Mouse (Mus musculus) splenic B cell, adult 2 months (primary cell): ENCODE results near the gene Actn1.

Experiments
- DNase-seq: peaks from one replicate; pipeline ENCODE4 v3.0.0-alpha.2; 2011; ENCODE audit warnings: low read depth, low spot score
- H3K27me3 ChIP-seq: 2 replicates; pipeline ENCODE4 v1.6.1; 2012; ENCODE audit warnings: mild to moderate bottlenecking, low read length, moderate library complexity, mixed read lengths; ENCODE audit not compliant: control insufficient read depth, poor library complexity, insufficient read depth, severe bottlenecking
- H3K36me3 ChIP-seq: 2 replicates; pipeline ENCODE4 v1.6.1; 2012; ENCODE audit warnings: mild to moderate bottlenecking, low read length, moderate library complexity, mixed read lengths; ENCODE audit not compliant: control insufficient read depth, poor library complexity, insufficient read depth, severe bottlenecking

Actn1 gene

GRCm38 (mm10) chr12:80133011-80133545 lies 127.1 kb downstream of the Actn1 start:
- H3K36me3 ChIP-seq: no peaks in the 10 kb centered on the region
- peak; percentile 54 for DNase-seq
- H3K27me3 ChIP-seq: no peaks in the 10 kb centered on the region

- Histone ChIP-seq H3K27me3 (no peaks in the 10 kb centered on the region), H3K36me3 (no peaks in the 10 kb centered on the region; the same call in 1 of the 2 replicates)
- peak; percentile 90 for DNase-seq
Measured at GRCm38 (mm10) chr12:80132250-80133003, 127.7 kb downstream of the Actn1 start.

- peak; percentile 56 for DNase-seq
- H3K27me3 ChIP-seq: no peaks in the 10 kb centered on the region
Measured at GRCm38 (mm10) chr12:80131359-80132249, 128.6 kb downstream of the Actn1 start.

GRCm38 (mm10) chr12:80130558-80131358 lies 129.4 kb downstream of the Actn1 start:
- H3K27me3 ChIP-seq: no peaks in the 10 kb centered on the region
- DNase-seq: peak; percentile 87
- H3K36me3 ChIP-seq: no peaks in the 10 kb centered on the region; the same call in 1 of the 2 replicates

More at GRCm38 (mm10) chr12:80131359-80132249, 128.6 kb downstream of the Actn1 start:
- H3K36me3 ChIP-seq: no peaks in the 10 kb centered on the region; the same call in 1 of the 2 replicates

GRCm38 (mm10) chr12:80129531-80129930 lies 130.6 kb downstream of the Actn1 start:
- DNase-seq: peak; percentile 61
- H3K36me3 ChIP-seq: no peaks in the 10 kb centered on the region; the same call in 1 of the 2 replicates

GRCm38 (mm10) chr12:80127191-80127762 lies 132.9 kb downstream of the Actn1 start:
- no peak for DNase-seq
- no peaks in the 10 kb centered on the region for H3K27me3 ChIP-seq
- H3K36me3 ChIP-seq: peaks cover 3% of the 10 kb centered on the region

More at GRCm38 (mm10) chr12:80129531-80129930, 130.6 kb downstream of the Actn1 start:
- H3K27me3 ChIP-seq: no peaks in the 10 kb centered on the region

GRCm38 (mm10) chr12:80125316-80125715 lies 134.9 kb downstream of the Actn1 start:
- Histone ChIP-seq H3K36me3 (peaks cover 3% of the 10 kb centered on the region), H3K27me3 (no peaks in the 10 kb centered on the region)
- DNase-seq: no peak

GRCm38 (mm10) chr12:80124756-80125155 lies 135.4 kb downstream of the Actn1 start:
- H3K27me3 ChIP-seq: no peaks in the 10 kb centered on the region
- peaks cover 5% of the 10 kb centered on the region for H3K36me3 ChIP-seq
- DNase-seq: no peak

GRCm38 (mm10) chr12:80124211-80124610 lies 136.0 kb downstream of the Actn1 start:
- no peak for DNase-seq
- peaks cover 5% of the 10 kb centered on the region for H3K36me3 ChIP-seq
- H3K27me3 ChIP-seq: no peaks in the 10 kb centered on the region

- no peak for DNase-seq
- H3K36me3 ChIP-seq: peaks cover 5% of the 10 kb centered on the region
- no peaks in the 10 kb centered on the region for H3K27me3 ChIP-seq
Measured at GRCm38 (mm10) chr12:80123227-80123803, 136.9 kb downstream of the Actn1 start.

GRCm38 (mm10) chr12:80121438-80121837 lies 138.7 kb downstream of the Actn1 start:
- Histone ChIP-seq H3K36me3 (peaks cover 5% of the 10 kb centered on the region), H3K27me3 (no peaks in the 10 kb centered on the region)
- no peak for DNase-seq

- Histone ChIP-seq H3K27me3 (no peaks in the 10 kb centered on the region), H3K36me3 (peaks cover 2% of the 10 kb centered on the region)
- DNase-seq: no peak
Measured at GRCm38 (mm10) chr12:80118588-80118987, 141.6 kb downstream of the Actn1 start.
